Comparison of ENCODE assay signal across 8 mouse cellular contexts in genomic region chr4:46527558-46527926, GRCm38 (mm10). TPM values are rescaled to one million over a fixed set of nuclear protein-coding genes. Genes with fewer than 3 reads are reported as not detected.
DNase-seq lines count a peak whose midpoint lies in the region; ATAC-seq and TF ChIP-seq lines count a peak whose summit lies in the region.

No protein-coding gene starts in this region.

- WGBS in lung, embryonic 14.5 days, result 0% methylated on average over 7 of the region's 7 CpGs
- WGBS in forebrain, embryonic 14.5 days, result 4% methylated on average over 7 of the region's 7 CpGs
- 7% methylated on average over 7 of the region's 7 CpGs for WGBS in limb, embryonic 10.5 days

- peak; percentile 24 for DNase-seq in lung, embryonic 14.5 days
- no peak for DNase-seq in lung, postnatal 36 days
- no peak for DNase-seq in forebrain, embryonic 14.5 days (ENCODE audit: low spot score)
- DNase-seq in limb, embryonic 10.5 days (ENCODE audit: low spot score), result no peak
- DNase-seq in urinary bladder, postnatal 36 days (ENCODE audit: low spot score in 2 of 2), result no peak
- no peak for DNase-seq in layer of hippocampus, adult 2 months (ENCODE audit: low spot score in 2 of 2)
- no peak for DNase-seq in right cerebral cortex, postnatal 25 days

- no peak for TF ChIP-seq CTCF in lung, embryonic 14.5 days (IDR thresholded peaks at IDR 0.05; ENCODE audit: low read depth)
- TF ChIP-seq CTCF in layer of hippocampus, adult 2 months (conservative IDR thresholded peaks at IDR 0.05), result no peak

- no peaks in the 10 kb centered on the region for H3K36me3 ChIP-seq in lung, embryonic 14.5 days (ENCODE audit: insufficient read depth)
- H3K36me3 ChIP-seq in forebrain, embryonic 14.5 days (ENCODE audit: control insufficient read depth, insufficient read depth, low read length), result no peaks in the 10 kb centered on the region
- H3K36me3 ChIP-seq in limb, embryonic 10.5 days, result no peaks in the 10 kb centered on the region
- H3K36me3 ChIP-seq in myocyte (ENCODE audit: control insufficient read depth, insufficient read depth), result no peaks in the 10 kb centered on the region

- H3K4me1 ChIP-seq in lung, embryonic 14.5 days (ENCODE audit: insufficient read depth), result no peaks in the 10 kb centered on the region
- peaks cover 3% of the 10 kb centered on the region; the same call in 1 of the 2 replicates for H3K4me1 ChIP-seq in forebrain, embryonic 14.5 days (ENCODE audit: control insufficient read depth, insufficient read depth, low read length)
- H3K4me1 ChIP-seq in limb, embryonic 10.5 days, result peaks cover 7% of the 10 kb centered on the region

- H3K9ac ChIP-seq in lung, embryonic 14.5 days, result peak overlapping the region; percentile 42; the same call in 1 of the 2 replicates
- H3K9ac ChIP-seq in forebrain, embryonic 14.5 days (ENCODE audit: low read length), result peak overlapping the region; percentile 41; the same call in 1 of the 2 replicates

- H3ac ChIP-seq in myocyte (ENCODE audit: control insufficient read depth, insufficient read length), result no peak overlapping the region

- no peak overlapping the region for H3K27ac ChIP-seq in lung, embryonic 14.5 days (ENCODE audit: low read depth)
- no peak overlapping the region for H3K27ac ChIP-seq in forebrain, embryonic 14.5 days (ENCODE audit: low read depth, low read length)
- peak overlapping the region; percentile 70 for H3K27ac ChIP-seq in limb, embryonic 10.5 days
- no peak overlapping the region for H3K27ac ChIP-seq in layer of hippocampus, adult 2 months

- peak overlapping the region; percentile 74 for H3K4me2 ChIP-seq in lung, embryonic 14.5 days
- peak overlapping the region; percentile 43 for H3K4me2 ChIP-seq in forebrain, embryonic 14.5 days (ENCODE audit: low read length)
- H3K4me2 ChIP-seq in myocyte (ENCODE audit: low read depth), result peak overlapping the region; percentile 85

- peak; percentile 41 for TF ChIP-seq POLR2A in myocyte (IDR thresholded peaks at IDR 0.05; ENCODE audit: insufficient read length, low read depth)

- H3K4me3 ChIP-seq in lung, embryonic 14.5 days (ENCODE audit: low read depth, low read length), result peak overlapping the region; percentile 31
- H3K4me3 ChIP-seq in forebrain, embryonic 14.5 days (ENCODE audit: low read depth, low read length), result no peak overlapping the region
- peak overlapping the region; percentile 40 for H3K4me3 ChIP-seq in limb, embryonic 10.5 days
- peak overlapping the region; percentile 9 for H3K4me3 ChIP-seq in myocyte
- H3K4me3 ChIP-seq in layer of hippocampus, adult 2 months, result no peak overlapping the region

- no peaks in the 10 kb centered on the region for H3K9me3 ChIP-seq in lung, embryonic 14.5 days (ENCODE audit: low read depth, low read length)
- no peaks in the 10 kb centered on the region for H3K9me3 ChIP-seq in forebrain, embryonic 14.5 days (replicated peaks; ENCODE audit: control insufficient read depth, low read length)
- H3K9me3 ChIP-seq in limb, embryonic 10.5 days (replicated peaks), result no peaks in the 10 kb centered on the region

- H3K27me3 ChIP-seq in lung, embryonic 14.5 days (ENCODE audit: insufficient read depth, low read length), result 0 out of 2 replicates have a peak, but pooled peaks cover 2% of the 10 kb centered on the region
- no peaks in the 10 kb centered on the region for H3K27me3 ChIP-seq in forebrain, embryonic 14.5 days (replicated peaks; ENCODE audit: control insufficient read depth, insufficient read depth, low read length)
- peaks cover 10% of the 10 kb centered on the region for H3K27me3 ChIP-seq in limb, embryonic 10.5 days (ENCODE audit: low read depth, poor library complexity, severe bottlenecking)
- H3K27me3 ChIP-seq in myocyte (ENCODE audit: control insufficient read depth, insufficient read depth, insufficient read length), result no peaks in the 10 kb centered on the region

- peak; percentile 91 for ATAC-seq in lung, embryonic 14.5 days (ENCODE audit: insufficient read depth)
- peak; percentile 52; the same call in 1 of the 2 replicates for ATAC-seq in forebrain, embryonic 14.5 days

- H3K79me2 ChIP-seq in myocyte (ENCODE audit: control insufficient read depth, insufficient read depth), result no peaks in the 10 kb centered on the region

TF ChIP-seq in myocyte, 11 proteins besides CTCF, POLR2A, EP300 and RAD21:
- no peak for TF ChIP-seq REST (IDR thresholded peaks at IDR 0.05; ENCODE audit: insufficient read depth, insufficient read length)

RNA-seq across cellular contexts. Expression of gene Trim14, which starts 8.4 kb away (rescaled TPM):
- polyA plus RNA-seq in lung, embryonic 14.5 days (2014; fragmentation: Nextera tagmentation; extraction: Ambion mirVana), result 1.7 and 3.1 TPM in 2 replicates
- polyA plus RNA-seq in forebrain, embryonic 14.5 days (2014; fragmentation: Nextera tagmentation; extraction: Ambion mirVana), result 1.0 and 1.6 TPM in 2 replicates
- 0.64 and 0.78 TPM in 2 replicates for polyA plus RNA-seq in limb, embryonic 10.5 days (2016; fragmentation: Nextera tagmentation; extraction: Ambion mirVana)
- 0.14 TPM for polyA plus RNA-seq in myocyte (2012; fragmentation: generic; extraction: Trizol)
- total RNA-seq in layer of hippocampus, adult 2 months (2021), result 1 to 10 TPM in 1 of 2 experiments, under 1 TPM in 1; 0.93 to 1.2 TPM

RNA-seq across cellular contexts. Expression of gene Nans, which starts 38.5 kb away (rescaled TPM):
- 75.8 and 77.9 TPM in 2 replicates for polyA plus RNA-seq in lung, embryonic 14.5 days (2014; fragmentation: Nextera tagmentation; extraction: Ambion mirVana)
- polyA plus RNA-seq in forebrain, embryonic 14.5 days (2014; fragmentation: Nextera tagmentation; extraction: Ambion mirVana), result 77.5 and 81.8 TPM in 2 replicates
- 87.2 and 96.1 TPM in 2 replicates for polyA plus RNA-seq in limb, embryonic 10.5 days (2016; fragmentation: Nextera tagmentation; extraction: Ambion mirVana)
- 62.3 TPM for polyA plus RNA-seq in myocyte (2012; fragmentation: generic; extraction: Trizol)
- total RNA-seq in layer of hippocampus, adult 2 months (2021), result 10 to 100 TPM; 17.5 to 20.1 TPM

Comparison
In these comparisons a context has a peak if more than half of its experiments do, and no peak if none do; other contexts are left out.
1. H3K4me3 ChIP-seq: peak in lung, embryonic 14.5 days (single experiment), limb, embryonic 10.5 days (single experiment) and myocyte (single experiment); none in forebrain, embryonic 14.5 days (single experiment) and layer of hippocampus, adult 2 months (single experiment).
2. Peak in every context shown above with its lines, with median percentiles within 50 percentile points of each other: H3K4me2 ChIP-seq.